8 mouse cellular contexts compared by ENCODE assay signal in genomic region chrX:79516977-79517645, GRCm38 (mm10). TPM values are rescaled to one million over a fixed set of nuclear protein-coding genes. Genes with fewer than 3 reads are reported as not detected.
A peak's percentile ranks its signal among the peaks of the same experiment; 100 is the strongest.
DNase-seq lines count a peak whose midpoint lies in the region; ATAC-seq and TF ChIP-seq lines count a peak whose summit lies in the region.

Gene Gm7173 (minus strand): TSS chrX:79517285.

- no peak for TF ChIP-seq POLR2A in ES-Bruce4 (IDR thresholded peaks at IDR 0.05; ENCODE audit: insufficient read depth, low read length)

- 32% methylated on average over 23 of the region's 23 CpGs for WGBS in forebrain, embryonic 14.5 days
- 25% methylated on average over 23 of the region's 23 CpGs for WGBS in hindbrain, embryonic 12.5 days

- H3K36me3 ChIP-seq in ES-Bruce4 (ENCODE audit: control insufficient read depth, insufficient read depth, low read length, poor library complexity, severe bottlenecking) = no peaks in the 10 kb centered on the region
- no peaks in the 10 kb centered on the region for H3K36me3 ChIP-seq in forebrain, embryonic 14.5 days (ENCODE audit: control insufficient read depth, insufficient read depth, low read length)
- H3K36me3 ChIP-seq in hindbrain, embryonic 12.5 days = no peaks in the 10 kb centered on the region

- peak within 1 kb of the TSS; percentile 43 for H3K4me2 ChIP-seq in forebrain, embryonic 14.5 days (ENCODE audit: low read length)
- H3K4me2 ChIP-seq in hindbrain, embryonic 12.5 days (replicated peaks) = peak within 1 kb of the TSS; percentile 49

- DNase-seq in cerebellum, adult 11 months = peak; percentile 7
- peak; percentile 39 for DNase-seq in forebrain, embryonic 14.5 days (ENCODE audit: low spot score)
- DNase-seq in layer of hippocampus, adult 9-11 months = peak; percentile 25
- DNase-seq in lung, adult 18-20 months = peak; percentile 49 to 77
- DNase-seq in ovary, postnatal 10 days (ENCODE audit: low spot score) = peak; percentile 1

- no peak for TF ChIP-seq CTCF in ES-Bruce4 (IDR thresholded peaks at IDR 0.05; ENCODE audit: low read depth, low read length)

- H3K4me3 ChIP-seq in ES-Bruce4 (ENCODE audit: low read depth, low read length) = peak within 1 kb of the TSS; percentile 34
- peak within 1 kb of the TSS; percentile 36 for H3K4me3 ChIP-seq in forebrain, embryonic 14.5 days (ENCODE audit: low read depth, low read length)
- peak within 1 kb of the TSS; percentile 34 for H3K4me3 ChIP-seq in hindbrain, embryonic 12.5 days

- no peak for TF ChIP-seq EP300 in ES-Bruce4 (IDR thresholded peaks at IDR 0.05; ENCODE audit: insufficient read depth, low read depth, low read length)

- H3K9ac ChIP-seq in ES-Bruce4 (ENCODE audit: low read depth, poor library complexity, severe bottlenecking) = no peak within 1 kb of the TSS
- peak within 1 kb of the TSS; percentile 40 for H3K9ac ChIP-seq in forebrain, embryonic 14.5 days (ENCODE audit: low read length)
- H3K9ac ChIP-seq in hindbrain, embryonic 12.5 days = no peak within 1 kb of the TSS

- H3K27ac ChIP-seq in ES-Bruce4 (ENCODE audit: insufficient read depth, low read length) = no peak within 1 kb of the TSS
- no peak within 1 kb of the TSS; the same call in 1 of the 2 replicates for H3K27ac ChIP-seq in forebrain, embryonic 14.5 days (ENCODE audit: low read depth, low read length)
- no peak within 1 kb of the TSS for H3K27ac ChIP-seq in hindbrain, embryonic 12.5 days

- no peaks in the 10 kb centered on the region for H3K4me1 ChIP-seq in ES-Bruce4 (ENCODE audit: control insufficient read depth, insufficient read depth, low read length)
- H3K4me1 ChIP-seq in forebrain, embryonic 14.5 days (ENCODE audit: control insufficient read depth, insufficient read depth, low read length) = no peaks in the 10 kb centered on the region
- H3K4me1 ChIP-seq in hindbrain, embryonic 12.5 days = no peaks in the 10 kb centered on the region

- H3K9me3 ChIP-seq in ES-Bruce4 (replicated peaks; ENCODE audit: control insufficient read depth, insufficient read depth, low read length, poor library complexity, severe bottlenecking) = no peaks in the 10 kb centered on the region
- H3K9me3 ChIP-seq in forebrain, embryonic 14.5 days (replicated peaks; ENCODE audit: control insufficient read depth, low read length) = no peaks in the 10 kb centered on the region
- no peaks in the 10 kb centered on the region for H3K9me3 ChIP-seq in hindbrain, embryonic 12.5 days (replicated peaks)

- peak; percentile 89 for ATAC-seq in forebrain, embryonic 14.5 days
- ATAC-seq in hindbrain, embryonic 12.5 days (ENCODE audit: low FRiP score) = peak; percentile 81
- ATAC-seq in inflammation-experienced regulatory T-cells, adult 6 months = no peak

- no peaks in the 10 kb centered on the region for H3K27me3 ChIP-seq in ES-Bruce4 (ENCODE audit: control insufficient read depth, insufficient read depth, low read length, poor library complexity, severe bottlenecking)
- H3K27me3 ChIP-seq in forebrain, embryonic 14.5 days (replicated peaks; ENCODE audit: control insufficient read depth, insufficient read depth, low read length) = no peaks in the 10 kb centered on the region
- no peaks in the 10 kb centered on the region for H3K27me3 ChIP-seq in hindbrain, embryonic 12.5 days

RNA-seq across cellular contexts. Expression of gene Gm7173, which starts in this region (rescaled TPM):
- polyA plus RNA-seq in ES-Bruce4 (2011; ENCODE audit: insufficient read depth, insufficient read length, low read depth, missing spikeins) = 1.6 TPM in 2 replicates
- 0.75 and 1.3 TPM in 2 replicates for polyA plus RNA-seq in forebrain, embryonic 14.5 days (2014; fragmentation: Nextera tagmentation; extraction: Ambion mirVana)
- polyA plus RNA-seq in hindbrain, embryonic 12.5 days (2016; fragmentation: Nextera tagmentation; extraction: Ambion mirVana) = 1.3 and 1.6 TPM in 2 replicates
- not detected for polyA plus RNA-seq in inflammation-experienced regulatory T-cells, adult 6 months (2017; shearing (Covaris generic))

Comparison
In these comparisons a context has a peak if more than half of its experiments do, and no peak if none do; other contexts are left out.
1. DNase-seq: peak in every context shown above with its lines; median percentile 63 in lung, adult 18-20 months; 39 in forebrain, embryonic 14.5 days; 25 in layer of hippocampus, adult 9-11 months; 7 in cerebellum, adult 11 months; 1 in ovary, postnatal 10 days.